Mouse (Mus musculus) R1 (cell line): ENCODE data around the gene Scly.

Experiments
- DNase-seq: peaks from one replicate; pipeline ENCODE4 v3.0.0-alpha.2; 2018; ENCODE audit warnings: low read depth, low spot score

The Scly gene

GRCm38 (mm10) chr1:91362113-91362512, 64.0 kb downstream of the Scly start:
- no peak for DNase-seq

GRCm38 (mm10) chr1:91364822-91365644, 66.9 kb downstream of the Scly start:
- DNase-seq, result no peak

- no peak for DNase-seq
Measured at GRCm38 (mm10) chr1:91365816-91366214, 67.7 kb downstream of the Scly start.

DNA sequence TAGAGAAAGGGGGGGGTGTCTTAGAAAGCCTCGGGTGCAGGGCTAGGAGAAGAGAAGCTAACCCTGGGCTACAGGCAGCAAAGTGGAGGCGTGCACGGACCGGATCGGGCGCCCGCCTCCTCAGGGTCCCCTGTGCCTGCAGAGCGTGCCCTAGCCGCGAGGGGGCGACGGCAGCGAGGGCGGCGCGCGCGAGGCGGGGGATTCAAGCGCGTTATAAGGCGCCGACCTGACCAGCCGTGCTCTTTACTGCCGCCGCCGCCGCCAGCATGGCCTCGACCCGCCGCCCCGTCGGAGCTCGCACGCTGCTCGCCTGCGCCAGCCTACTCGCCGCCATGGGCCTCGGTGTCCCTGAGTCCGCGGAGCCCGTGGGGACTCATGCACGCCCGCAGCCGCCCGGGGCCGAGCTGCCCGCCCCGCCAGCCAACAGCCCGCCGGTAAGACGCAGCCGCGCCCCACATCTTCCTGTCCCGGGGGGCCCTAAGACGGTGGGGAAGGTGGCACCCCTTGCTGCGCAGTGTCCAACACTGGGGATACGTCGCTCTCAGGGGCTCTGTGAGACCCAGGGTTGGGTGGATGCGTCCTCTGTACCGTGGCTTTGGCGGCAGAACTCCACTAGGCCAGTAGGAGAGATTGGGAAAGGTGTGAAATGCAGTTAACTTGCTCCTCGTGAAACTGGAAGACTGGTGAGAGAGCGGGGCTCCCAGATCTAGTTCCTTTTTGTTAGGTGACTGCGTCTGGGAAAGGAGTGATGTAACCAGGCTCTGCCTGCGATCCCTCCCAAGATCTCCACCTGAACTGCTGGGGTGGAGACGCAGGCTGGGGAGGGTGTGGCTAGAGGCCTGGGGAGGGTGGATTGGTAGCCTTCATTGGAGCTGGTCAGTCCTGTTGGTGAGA, 68.3 kb downstream of the Scly start, which contains the start of gene Erfe:
Gene Erfe, plus strand, starts transcription at position 216 of the 894 bp plus-strand sequence.
- DNase-seq, result peak; percentile 78

- no peak for DNase-seq
Measured at GRCm38 (mm10) chr1:91367295-91367694, 69.2 kb downstream of the Scly start.

DNA sequence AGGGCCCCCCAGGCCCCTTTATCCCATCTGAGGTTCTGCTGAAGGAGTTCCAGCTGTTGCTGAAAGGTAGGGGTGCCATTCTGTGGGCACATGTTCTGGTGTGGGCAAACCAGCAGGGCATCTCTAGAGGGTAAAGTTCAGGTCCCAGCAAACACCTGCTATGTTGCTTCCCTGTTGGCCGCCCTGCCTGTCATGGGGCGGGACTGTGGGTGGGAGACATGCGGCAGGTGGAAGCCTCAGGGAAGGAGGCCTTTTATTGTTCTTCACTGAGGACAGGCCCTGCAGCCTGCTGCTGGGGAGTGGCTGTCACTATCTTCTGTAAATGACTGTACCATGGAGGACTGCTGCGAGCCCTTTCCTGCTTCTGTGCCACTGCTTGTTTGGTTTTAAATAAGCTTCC, 71.3 kb downstream of the Scly start:
- no peak for DNase-seq

DNA sequence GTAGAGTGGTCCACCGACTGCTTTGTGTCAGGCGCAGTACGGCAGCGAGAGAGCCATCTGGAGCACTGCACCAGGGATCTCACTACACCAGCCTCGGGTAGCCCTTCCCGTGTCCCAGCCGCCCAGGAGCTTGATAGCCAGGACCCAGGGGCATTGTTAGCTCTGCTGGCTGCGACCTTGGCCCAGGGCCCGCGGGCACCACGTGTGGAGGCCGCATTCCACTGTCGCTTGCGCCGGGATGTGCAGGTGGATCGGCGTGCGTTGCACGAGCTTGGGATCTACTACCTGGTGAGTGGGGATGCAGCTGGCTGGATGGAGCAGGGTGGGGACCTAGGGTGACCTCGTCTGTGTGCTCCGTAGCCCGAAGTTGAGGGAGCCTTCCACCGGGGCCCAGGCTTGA, 71.9 kb downstream of the Scly start:
- no peak for DNase-seq
